Mouse (Mus musculus): ENCODE results near the gene Mfn2.

GRCm38 (mm10) chr4:147920973-147921372 lies 16.5 kb upstream of the Mfn2 start:
- TF ChIP-seq POLR2A (IDR thresholded peaks at IDR 0.05; ENCODE audit: extremely low read depth, insufficient read depth, low read length) (no peak), CTCF (IDR thresholded peaks at IDR 0.05; ENCODE audit: extremely low read depth, insufficient read depth, low read length) (no peak)

Measured in cortical plate, adult 2 months (tissue).